Mouse (Mus musculus): ENCODE results near the gene Mta2. TPM values are rescaled to one million over a fixed set of nuclear protein-coding genes. Genes with fewer than 3 reads are reported as not detected.

Gene Mta2
- polyA plus RNA-seq, 1 experiment: 19.8 TPM

GRCm38 (mm10) chr19:8942276-8942964 lies 745 bp downstream of the Mta2 start:
- H3K27ac ChIP-seq (ENCODE audit: insufficient read depth, low read depth, low read length): peak overlapping the region; percentile 94
- H3K4me1 ChIP-seq (ENCODE audit: control insufficient read depth, insufficient read depth, low read length): peaks cover 4% of the 10 kb centered on the region; the same call in 1 of the 2 replicates
- no peaks in the 10 kb centered on the region for H3K27me3 ChIP-seq (replicated peaks; ENCODE audit: control insufficient read depth, insufficient read depth, low read length)
- WGBS: under 1% methylated on average over 45 of the region's 46 CpGs
- peak; percentile 66 for DNase-seq
- H3K36me3 ChIP-seq (ENCODE audit: control insufficient read depth, insufficient read depth, low read length): peaks cover 9% of the 10 kb centered on the region
- H3K4me3 ChIP-seq (ENCODE audit: insufficient read depth, low read depth, low read length): peak overlapping the region; percentile 88
- TF ChIP-seq CTCF (conservative IDR thresholded peaks at IDR 0.05; ENCODE audit: insufficient read depth, insufficient read length, low read depth, low read length) (no peak), POLR2A (IDR thresholded peaks at IDR 0.05; ENCODE audit: low read depth, low read length) (no peak)

- WGBS: 45% methylated on average over 2 of the region's 2 CpGs
- peaks cover 11% of the 10 kb centered on the region for H3K36me3 ChIP-seq (ENCODE audit: control insufficient read depth, insufficient read depth, low read length)
- H3K4me1 ChIP-seq (ENCODE audit: control insufficient read depth, insufficient read depth, low read length): peaks cover 4% of the 10 kb centered on the region; the same call in 1 of the 2 replicates
- TF ChIP-seq POLR2A (IDR thresholded peaks at IDR 0.05; ENCODE audit: low read depth, low read length) (no peak), CTCF (conservative IDR thresholded peaks at IDR 0.05; ENCODE audit: insufficient read depth, insufficient read length, low read depth, low read length) (no peak)
- no peaks in the 10 kb centered on the region for H3K27me3 ChIP-seq (replicated peaks; ENCODE audit: control insufficient read depth, insufficient read depth, low read length)
- H3K27ac ChIP-seq (ENCODE audit: insufficient read depth, low read depth, low read length): no peak overlapping the region
- peak overlapping the region; percentile 88 for H3K4me3 ChIP-seq (ENCODE audit: insufficient read depth, low read depth, low read length)
- DNase-seq: no peak
Observed at GRCm38 (mm10) chr19:8943047-8943446, 1.4 kb downstream of the Mta2 start.

GRCm38 (mm10) chr19:8944062-8944461 lies 2.4 kb downstream of the Mta2 start:
- no peak for TF ChIP-seq CTCF (conservative IDR thresholded peaks at IDR 0.05; ENCODE audit: insufficient read depth, insufficient read length, low read depth, low read length)
- no peak for TF ChIP-seq POLR2A (IDR thresholded peaks at IDR 0.05; ENCODE audit: low read depth, low read length)
- peak; percentile 40 for DNase-seq
- H3K4me1 ChIP-seq (ENCODE audit: control insufficient read depth, insufficient read depth, low read length): peaks cover 4% of the 10 kb centered on the region; the same call in 1 of the 2 replicates
- H3K36me3 ChIP-seq (ENCODE audit: control insufficient read depth, insufficient read depth, low read length): peaks cover 11% of the 10 kb centered on the region
- no peaks in the 10 kb centered on the region for H3K27me3 ChIP-seq (replicated peaks; ENCODE audit: control insufficient read depth, insufficient read depth, low read length)
- H3K4me3 ChIP-seq (ENCODE audit: insufficient read depth, low read depth, low read length): no peak overlapping the region
- H3K27ac ChIP-seq (ENCODE audit: insufficient read depth, low read depth, low read length): no peak overlapping the region
- WGBS: 43% methylated on average over 5 of the region's 5 CpGs

GRCm38 (mm10) chr19:8944750-8945149 lies 3.1 kb downstream of the Mta2 start:
- 19% methylated on average over 5 of the region's 5 CpGs for WGBS
- peak; percentile 84 for DNase-seq
- no peak for TF ChIP-seq POLR2A (IDR thresholded peaks at IDR 0.05; ENCODE audit: low read depth, low read length)
- TF ChIP-seq CTCF (conservative IDR thresholded peaks at IDR 0.05; ENCODE audit: insufficient read depth, insufficient read length, low read depth, low read length): no peak
- H3K36me3 ChIP-seq (ENCODE audit: control insufficient read depth, insufficient read depth, low read length): peaks cover 11% of the 10 kb centered on the region
- peaks cover 4% of the 10 kb centered on the region; the same call in 1 of the 2 replicates for H3K4me1 ChIP-seq (ENCODE audit: control insufficient read depth, insufficient read depth, low read length)
- no peak overlapping the region for H3K27ac ChIP-seq (ENCODE audit: insufficient read depth, low read depth, low read length)
- H3K4me3 ChIP-seq (ENCODE audit: insufficient read depth, low read depth, low read length): no peak overlapping the region
- no peaks in the 10 kb centered on the region for H3K27me3 ChIP-seq (replicated peaks; ENCODE audit: control insufficient read depth, insufficient read depth, low read length)

- Histone ChIP-seq H3K4me3 (ENCODE audit: insufficient read depth, low read depth, low read length) (no peak overlapping the region), H3K36me3 (ENCODE audit: control insufficient read depth, insufficient read depth, low read length) (peaks cover 11% of the 10 kb centered on the region), H3K27ac (ENCODE audit: insufficient read depth, low read depth, low read length) (no peak overlapping the region), H3K4me1 (ENCODE audit: control insufficient read depth, insufficient read depth, low read length) (peaks cover 4% of the 10 kb centered on the region; the same call in 1 of the 2 replicates), H3K27me3 (replicated peaks; ENCODE audit: control insufficient read depth, insufficient read depth, low read length) (no peaks in the 10 kb centered on the region)
- TF ChIP-seq POLR2A (IDR thresholded peaks at IDR 0.05; ENCODE audit: low read depth, low read length): no peak
- no peak for TF ChIP-seq CTCF (conservative IDR thresholded peaks at IDR 0.05; ENCODE audit: insufficient read depth, insufficient read length, low read depth, low read length)
- DNase-seq: no peak
- 60% methylated on average over 6 of the region's 6 CpGs for WGBS
Observed at GRCm38 (mm10) chr19:8945251-8945650, 3.6 kb downstream of the Mta2 start.

- H3K36me3 ChIP-seq (ENCODE audit: control insufficient read depth, insufficient read depth, low read length): peaks cover 13% of the 10 kb centered on the region
- H3K4me3 ChIP-seq (ENCODE audit: insufficient read depth, low read depth, low read length): no peak overlapping the region
- TF ChIP-seq POLR2A (IDR thresholded peaks at IDR 0.05; ENCODE audit: low read depth, low read length) (no peak), CTCF (conservative IDR thresholded peaks at IDR 0.05; ENCODE audit: insufficient read depth, insufficient read length, low read depth, low read length) (no peak)
- H3K27ac ChIP-seq (ENCODE audit: insufficient read depth, low read depth, low read length): no peak overlapping the region
- DNase-seq: no peak
- no peaks in the 10 kb centered on the region for H3K27me3 ChIP-seq (replicated peaks; ENCODE audit: control insufficient read depth, insufficient read depth, low read length)
- 92% methylated on average over 7 of the region's 7 CpGs for WGBS
- peaks cover 4% of the 10 kb centered on the region; the same call in 1 of the 2 replicates for H3K4me1 ChIP-seq (ENCODE audit: control insufficient read depth, insufficient read depth, low read length)
Observed at GRCm38 (mm10) chr19:8946929-8947328, 5.3 kb downstream of the Mta2 start.

GRCm38 (mm10) chr19:8950190-8950589 lies 8.5 kb downstream of the Mta2 start:
- peaks cover 6% of the 10 kb centered on the region; the same call in 1 of the 2 replicates for H3K4me1 ChIP-seq (ENCODE audit: control insufficient read depth, insufficient read depth, low read length)
- H3K27ac ChIP-seq (ENCODE audit: insufficient read depth, low read depth, low read length): no peak overlapping the region
- no peaks in the 10 kb centered on the region for H3K27me3 ChIP-seq (replicated peaks; ENCODE audit: control insufficient read depth, insufficient read depth, low read length)
- no peak for DNase-seq
- TF ChIP-seq POLR2A (IDR thresholded peaks at IDR 0.05; ENCODE audit: low read depth, low read length): no peak
- no peak for TF ChIP-seq CTCF (conservative IDR thresholded peaks at IDR 0.05; ENCODE audit: insufficient read depth, insufficient read length, low read depth, low read length)
- 83% methylated on average over 5 of the region's 5 CpGs for WGBS
- H3K4me3 ChIP-seq (ENCODE audit: insufficient read depth, low read depth, low read length): no peak overlapping the region
- peaks cover 13% of the 10 kb centered on the region for H3K36me3 ChIP-seq (ENCODE audit: control insufficient read depth, insufficient read depth, low read length)
